Mouse (Mus musculus) stomach, adult 2 months (tissue): ENCODE measurements around the gene E2f4. TPM values are rescaled to one million over a fixed set of nuclear protein-coding genes. Genes with fewer than 3 reads are reported as not detected.

Experiments used
- polyA plus RNA-seq: library from polyadenylated mRNA; depleted of rRNA; stranded (reverse); fragments of >200 nt; gene quantifications from 2 replicates; pipeline ENCODE4 v1.2.3, GENCODE M21; 2012; rRNA removed

The E2f4 gene
- 75.3 and 82.4 TPM in 2 replicates for polyA plus RNA-seq

GRCm38 (mm10) chr8:105297511-105298192, at the start of gene E2f4:
E2f4 (plus strand) TSS chr8:105297663.

GRCm38 (mm10) chr8:105254966-105255350, 42.5 kb upstream of the E2f4 start, which contains the start of gene B3gnt9:
B3gnt9 (minus strand) TSS chr8:105255153.

GRCm38 (mm10) chr8:105264024-105264982, 33.2 kb upstream of the E2f4 start, which contains the start of the genes Tradd and Fbxl8:
Tradd (minus strand) TSS chr8:105264609.
Fbxl8 (plus strand) TSS chr8:105264648.

GRCm38 (mm10) chr8:105269461-105269947, 28.0 kb upstream of the E2f4 start, which contains the start of gene Hsf4:
Hsf4 (plus strand) TSS chr8:105269801.

GRCm38 (mm10) chr8:105275840-105276239, 21.6 kb upstream of the E2f4 start, which contains the start of gene Nol3:
Nol3 (plus strand) TSS chr8:105276140.

GRCm38 (mm10) chr8:105289805-105290460, 7.5 kb upstream of the E2f4 start, which contains the start of gene 4931428F04Rik:
4931428F04Rik (minus strand) TSS chr8:105289864.

GRCm38 (mm10) chr8:105295895-105296573, 1.4 kb upstream of the E2f4 start, which contains the start of gene Exoc3l:
Exoc3l (minus strand) TSS chr8:105296101.

GRCm38 (mm10) chr8:105305211-105306145, 8.0 kb downstream of the E2f4 start, which contains the start of gene Elmo3:
Elmo3 (plus strand) TSS chr8:105305601.

GRCm38 (mm10) chr8:105326141-105326672, 28.7 kb downstream of the E2f4 start, which contains the start of the genes Lrrc29 and Tmem208:
Lrrc29 (minus strand) TSS chr8:105326278.
Tmem208 (plus strand) TSS chr8:105326354.

GRCm38 (mm10) chr8:105347428-105348221, 50.2 kb downstream of the E2f4 start, which contains the start of gene Fhod1:
Fhod1 (minus strand) TSS chr8:105347953.

GRCm38 (mm10) chr8:105348450-105349095, 51.1 kb downstream of the E2f4 start, which contains the start of gene Slc9a5:
Slc9a5 (plus strand) TSS chr8:105348843.

Other genes with a start within 250 kb of the E2f4 start
- 0.31 and 0.63 TPM in 2 replicates for gene Ces3a, start 249.1 kb upstream of the E2f4 start, polyA plus RNA-seq
- gene Ces3b, start 213.9 kb upstream of the E2f4 start, polyA plus RNA-seq: not detected in 2 replicates
- not detected in 2 replicates for gene Ces4a, start 165.9 kb upstream of the E2f4 start, polyA plus RNA-seq
- gene Cbfb, start 127.0 kb upstream of the E2f4 start, polyA plus RNA-seq: 2.1 and 2.3 TPM in 2 replicates
- gene D230025D16Rik, start 72.5 kb upstream of the E2f4 start, polyA plus RNA-seq: 13.5 and 13.8 TPM in 2 replicates
- gene B3gnt9, start 42.5 kb upstream of the E2f4 start, polyA plus RNA-seq: 6.5 and 27.1 TPM in 2 replicates
- gene Tradd, start 33.1 kb upstream of the E2f4 start, polyA plus RNA-seq: 19.5 and 27.4 TPM in 2 replicates
- 7.8 and 13.6 TPM in 2 replicates for gene Fbxl8, start 33.0 kb upstream of the E2f4 start, polyA plus RNA-seq
- 2.3 and 3.6 TPM in 2 replicates for gene Hsf4, start 27.9 kb upstream of the E2f4 start, polyA plus RNA-seq
- gene Nol3, start 21.5 kb upstream of the E2f4 start, polyA plus RNA-seq: 2.9 and 4.1 TPM in 2 replicates
- 2.8 and 3.0 TPM in 2 replicates for gene 4931428F04Rik, start 7.8 kb upstream of the E2f4 start, polyA plus RNA-seq
- 2.9 and 3.6 TPM in 2 replicates for gene Exoc3l, start 1.6 kb upstream of the E2f4 start, polyA plus RNA-seq
- 24.7 and 28.1 TPM in 2 replicates for gene Elmo3, start 7.9 kb downstream of the E2f4 start, polyA plus RNA-seq
- gene Lrrc29, start 28.6 kb downstream of the E2f4 start, polyA plus RNA-seq: 3.6 and 4.0 TPM in 2 replicates
- gene Tmem208, start 28.7 kb downstream of the E2f4 start, polyA plus RNA-seq: 73.4 and 87.5 TPM in 2 replicates
- gene Fhod1, start 50.3 kb downstream of the E2f4 start, polyA plus RNA-seq: 8.3 and 11.0 TPM in 2 replicates
- 1.0 and 1.3 TPM in 2 replicates for gene Slc9a5, start 51.2 kb downstream of the E2f4 start, polyA plus RNA-seq
- gene Plekhg4, start 75.6 kb downstream of the E2f4 start, polyA plus RNA-seq: 0.08 and 0.11 TPM in 2 replicates
- not detected in 2 replicates for gene Kctd19, start 115.8 kb downstream of the E2f4 start, polyA plus RNA-seq
- 0.18 and 0.28 TPM in 2 replicates for gene Lrrc36, start 115.9 kb downstream of the E2f4 start, polyA plus RNA-seq
- gene Tppp3, start 173.9 kb downstream of the E2f4 start, polyA plus RNA-seq: 112 and 143 TPM in 2 replicates
- gene Zdhhc1, start 199.2 kb downstream of the E2f4 start, polyA plus RNA-seq: 35.4 and 36.1 TPM in 2 replicates
- 3.3 and 3.7 TPM in 2 replicates for gene Hsd11b2, start 221.1 kb downstream of the E2f4 start, polyA plus RNA-seq